Mouse (Mus musculus) hindbrain, embryonic 15.5 days (tissue): ENCODE measurements around the gene Fam136a. TPM values are rescaled to one million over a fixed set of nuclear protein-coding genes. Genes with fewer than 3 reads are reported as not detected.

ENCODE experiments used
- ATAC-seq: fragments of 200-750 bp; cut with Nextera tagmentation; 2 replicates; pipeline ENCODE4 v1.8.0; 2017; ENCODE audit warnings: low read depth, moderate number of reproducible peaks, moderate TSS enrichment; ENCODE audit not compliant: low FRiP score
- H3K27ac ChIP-seq: fragments of 300-500 bp; sonication (generic); replicated peaks from 2 replicates; pipeline ENCODE4 v1.5.1; 2015; ENCODE audit warnings: mild to moderate bottlenecking, inconsistent platforms
- H3K27me3 ChIP-seq: fragments of 300-500 bp; sonication (generic); 2 replicates; pipeline ENCODE4 v1.6.1; 2015; ENCODE audit warnings: control low read depth, inconsistent platforms
- H3K36me3 ChIP-seq: fragments of 300-500 bp; sonication (generic); 2 replicates; pipeline ENCODE4 v1.6.1; 2015; ENCODE audit warnings: control low read depth, inconsistent platforms
- H3K4me1 ChIP-seq: fragments of 300-500 bp; sonication (generic); replicated peaks from 2 replicates; pipeline ENCODE4 v1.6.1; 2015; ENCODE audit warnings: control low read depth, inconsistent platforms
- H3K4me2 ChIP-seq: fragments of 300-500 bp; sonication (generic); 2 replicates; pipeline ENCODE4 v1.6.1; 2015; ENCODE audit warnings: moderate library complexity, mild to moderate bottlenecking, inconsistent platforms
- H3K4me3 ChIP-seq: fragments of 300-500 bp; sonication (generic); 2 replicates; pipeline ENCODE4 v1.5.1; 2015; ENCODE audit warnings: mild to moderate bottlenecking, inconsistent platforms
- H3K9ac ChIP-seq: fragments of 300-500 bp; sonication (generic); 2 replicates; pipeline ENCODE4 v1.6.1; 2015; ENCODE audit warnings: inconsistent platforms
- H3K9me3 ChIP-seq: fragments of 300-500 bp; sonication (generic); 2 replicates; pipeline ENCODE4 v1.6.1; 2016; ENCODE audit warnings: control low read depth, inconsistent platforms
- WGBS: fragments of 180-500 bp; shearing (Covaris S2); methylation state at CpG from one replicate; pipeline ENCODE4 v1.1.7; 2015; 5-methylcytosine and 5-hydroxymethylcytosine counted together
- polyA plus RNA-seq: library from polyadenylated mRNA; unstranded; fragments of >200 nt; fragmentation: Nextera tagmentation; extraction: Ambion mirVana; gene quantifications from 2 replicates; pipeline ENCODE4 v1.2.1, GENCODE M21; 2015

Gene Fam136a
- polyA plus RNA-seq: 106 and 108 TPM in 2 replicates

DNA sequence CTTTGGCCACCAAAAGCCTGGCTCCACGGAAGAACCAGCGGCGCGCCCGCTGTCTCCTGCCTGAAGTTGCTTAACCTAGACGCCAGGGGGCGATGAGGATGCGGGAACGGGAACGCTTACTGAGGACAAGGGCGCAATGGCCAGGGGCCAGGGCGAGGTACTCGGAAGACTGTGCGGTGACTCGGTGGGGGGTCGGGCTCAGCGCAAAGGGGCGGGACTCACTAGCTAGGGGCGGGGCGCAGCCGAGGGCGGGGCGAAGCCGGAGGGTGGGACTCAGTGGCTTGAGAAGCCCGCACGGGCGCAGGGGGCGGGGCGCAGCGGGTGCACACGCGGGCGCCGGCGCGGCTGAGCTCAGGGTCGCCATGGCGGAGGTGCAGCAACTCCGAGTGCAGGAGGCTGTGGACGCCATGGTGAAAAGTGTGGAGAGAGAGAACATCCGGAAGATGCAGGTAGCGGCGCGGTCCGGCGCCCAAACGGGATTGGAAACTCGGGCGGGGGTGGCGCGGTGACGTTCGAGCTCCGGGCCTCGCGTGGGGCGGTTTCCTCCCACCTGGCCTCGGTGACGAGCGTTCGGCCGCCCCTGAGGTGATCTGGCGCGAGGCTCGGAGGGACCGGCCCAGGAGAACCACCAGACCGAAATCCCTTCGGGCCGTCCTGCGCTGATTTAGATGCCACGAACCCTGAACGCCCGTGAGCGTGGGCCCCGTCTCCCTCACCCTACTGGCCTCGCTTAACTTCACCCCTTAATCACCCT is at the start of gene Fam136a:
Gene Fam136a (plus strand): TSS at position 276 of the 754 bp plus-strand sequence.
- Histone ChIP-seq H3K27ac (peak within 1 kb of the TSS; percentile 86), H3K4me3 (peak within 1 kb of the TSS; percentile 53), H3K36me3 (0 out of 2 replicates have a peak, but pooled peaks cover 2% of the 10 kb centered on the region), H3K9me3 (no peaks in the 10 kb centered on the region), H3K9ac (peak within 1 kb of the TSS; percentile 55), H3K4me1 (peaks cover 25% of the 10 kb centered on the region), H3K27me3 (no peaks in the 10 kb centered on the region), H3K4me2 (peak within 1 kb of the TSS; percentile 96)
- WGBS: under 1% methylated on average over 73 of the region's 76 CpGs
- peak; percentile 94 for ATAC-seq

GRCm38 (mm10) chr6:86317066-86317465 is 48.4 kb upstream of the Fam136a start:
- 42% methylated on average over 1 of the region's 1 CpGs for WGBS
- Histone ChIP-seq H3K9me3 (no peaks in the 10 kb centered on the region), H3K27me3 (no peaks in the 10 kb centered on the region), H3K36me3 (no peaks in the 10 kb centered on the region), H3K27ac (no peak overlapping the region), H3K4me1 (no peaks in the 10 kb centered on the region), H3K4me3 (no peak overlapping the region), H3K4me2 (no peak overlapping the region), H3K9ac (no peak overlapping the region)
- no peak for ATAC-seq

DNA sequence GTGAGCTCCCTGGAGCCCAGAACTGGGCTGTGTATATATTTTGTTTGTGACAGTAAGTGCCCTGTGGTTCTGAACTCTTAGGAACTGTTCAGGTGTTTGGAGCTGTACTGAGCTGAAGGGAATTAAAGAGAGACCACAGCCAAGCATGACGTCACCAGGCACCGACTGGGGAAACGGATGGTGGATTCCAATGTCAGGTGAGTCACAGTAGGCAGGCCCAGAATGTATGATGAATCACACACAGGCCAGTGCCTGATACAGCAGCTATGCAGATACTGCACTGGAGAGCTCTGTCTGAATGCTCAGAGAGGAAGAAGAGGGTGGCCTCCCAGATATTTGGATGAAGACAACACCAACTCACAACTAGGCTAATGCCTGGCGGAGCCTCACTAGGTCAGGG is 46.6 kb upstream of the Fam136a start:
- Histone ChIP-seq H3K36me3 (no peaks in the 10 kb centered on the region), H3K27me3 (no peaks in the 10 kb centered on the region), H3K9me3 (no peaks in the 10 kb centered on the region), H3K4me3 (no peak overlapping the region), H3K27ac (no peak overlapping the region), H3K4me2 (no peak overlapping the region), H3K9ac (no peak overlapping the region), H3K4me1 (no peaks in the 10 kb centered on the region)
- 78% methylated on average over 4 of the region's 4 CpGs for WGBS
- ATAC-seq: no peak

GRCm38 (mm10) chr6:86322031-86322563 is 43.3 kb upstream of the Fam136a start:
- Histone ChIP-seq H3K36me3 (no peaks in the 10 kb centered on the region), H3K4me3 (no peak overlapping the region), H3K4me2 (no peak overlapping the region), H3K27me3 (no peaks in the 10 kb centered on the region), H3K27ac (no peak overlapping the region), H3K4me1 (no peaks in the 10 kb centered on the region), H3K9me3 (no peaks in the 10 kb centered on the region), H3K9ac (no peak overlapping the region)
- WGBS: 87% methylated on average over 5 of the region's 5 CpGs
- ATAC-seq: no peak

- Histone ChIP-seq H3K27ac (no peak overlapping the region), H3K4me1 (no peaks in the 10 kb centered on the region), H3K36me3 (no peaks in the 10 kb centered on the region), H3K9me3 (no peaks in the 10 kb centered on the region), H3K27me3 (no peaks in the 10 kb centered on the region), H3K4me2 (no peak overlapping the region), H3K9ac (no peak overlapping the region), H3K4me3 (no peak overlapping the region)
- no peak for ATAC-seq
- WGBS: 83% methylated on average over 9 of the region's 9 CpGs
Measured at GRCm38 (mm10) chr6:86322991-86323390, 42.5 kb upstream of the Fam136a start.

- no peak overlapping the region for H3K4me3 ChIP-seq
- H3K4me2 ChIP-seq: no peak overlapping the region
- no peak overlapping the region for H3K9ac ChIP-seq
- H3K27ac ChIP-seq: no peak overlapping the region
- H3K36me3 ChIP-seq: no peaks in the 10 kb centered on the region
- no peak for ATAC-seq
- WGBS: 71% methylated on average over 3 of the region's 3 CpGs
- no peaks in the 10 kb centered on the region for H3K4me1 ChIP-seq
- no peaks in the 10 kb centered on the region for H3K27me3 ChIP-seq
- no peaks in the 10 kb centered on the region for H3K9me3 ChIP-seq
Measured at GRCm38 (mm10) chr6:86324400-86324799, 41.0 kb upstream of the Fam136a start.

DNA sequence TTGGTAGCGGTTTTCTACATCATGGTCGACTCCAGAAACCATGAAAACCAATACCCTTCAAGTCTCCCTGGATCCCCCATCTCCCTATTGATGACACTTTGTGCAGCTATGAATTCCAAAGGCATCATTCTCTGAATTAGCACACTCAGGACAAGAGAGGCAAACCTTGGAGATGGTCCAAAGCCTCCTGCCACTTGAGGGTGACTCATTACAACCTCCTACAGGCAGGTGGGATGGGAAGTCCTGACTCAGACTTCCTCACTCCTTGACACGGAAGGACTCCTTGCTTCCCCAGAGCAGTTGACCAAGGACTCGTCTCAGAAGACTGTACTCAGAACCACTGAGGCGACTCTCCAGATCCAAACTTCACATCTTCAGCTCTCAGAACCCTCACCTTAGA is 39.8 kb upstream of the Fam136a start:
- Histone ChIP-seq H3K4me3 (no peak overlapping the region), H3K27me3 (no peaks in the 10 kb centered on the region), H3K9ac (no peak overlapping the region), H3K36me3 (no peaks in the 10 kb centered on the region), H3K4me2 (no peak overlapping the region), H3K4me1 (no peaks in the 10 kb centered on the region), H3K27ac (no peak overlapping the region), H3K9me3 (no peaks in the 10 kb centered on the region; the same call in 1 of the 2 replicates)
- 88% methylated on average over 5 of the region's 5 CpGs for WGBS
- ATAC-seq: no peak

DNA sequence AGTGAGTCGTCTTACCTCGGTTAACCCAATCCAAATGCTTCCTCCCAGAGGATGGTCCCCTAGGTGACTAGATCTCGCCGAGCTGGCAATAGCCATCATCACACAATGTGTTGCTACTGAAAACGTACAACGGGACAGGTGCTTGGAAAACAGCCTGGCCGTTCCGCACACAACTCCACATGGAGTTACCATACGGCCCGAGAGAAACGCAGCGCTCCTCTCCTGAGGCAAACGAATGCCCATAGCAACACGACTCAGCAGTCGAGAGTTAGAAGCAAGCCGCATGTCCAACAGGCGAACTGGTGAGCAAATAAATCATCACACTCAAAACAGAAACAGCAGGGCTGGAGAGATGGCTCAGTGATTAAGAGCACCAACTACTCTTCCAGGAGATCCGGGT is 38.6 kb upstream of the Fam136a start:
- Histone ChIP-seq H3K4me2 (no peak overlapping the region), H3K4me1 (no peaks in the 10 kb centered on the region), H3K9me3 (no peaks in the 10 kb centered on the region; the same call in 1 of the 2 replicates), H3K27me3 (no peaks in the 10 kb centered on the region), H3K27ac (no peak overlapping the region), H3K9ac (no peak overlapping the region), H3K36me3 (no peaks in the 10 kb centered on the region), H3K4me3 (no peak overlapping the region)
- WGBS: 91% methylated on average over 18 of the region's 18 CpGs
- ATAC-seq: no peak

DNA sequence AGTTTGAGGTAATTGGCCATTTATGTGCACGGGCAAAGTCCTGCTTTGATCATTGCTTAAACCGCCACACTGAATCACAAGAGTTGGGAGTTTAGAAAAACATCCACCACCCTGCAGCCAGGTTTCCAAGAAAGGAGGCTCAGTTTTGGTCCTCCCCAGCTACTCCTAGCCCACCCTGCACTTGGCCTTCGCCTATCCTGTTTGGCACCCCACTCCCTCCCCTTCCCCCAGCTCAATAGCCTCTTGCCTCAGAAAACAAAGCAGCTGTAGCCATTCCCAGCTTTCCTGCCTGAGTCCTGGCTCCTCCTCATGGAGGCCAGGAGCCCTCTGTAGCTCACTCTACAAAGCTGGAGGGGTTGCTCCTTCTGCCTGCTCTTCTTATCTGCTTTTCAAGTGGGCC is 37.1 kb upstream of the Fam136a start:
- no peak for ATAC-seq

DNA sequence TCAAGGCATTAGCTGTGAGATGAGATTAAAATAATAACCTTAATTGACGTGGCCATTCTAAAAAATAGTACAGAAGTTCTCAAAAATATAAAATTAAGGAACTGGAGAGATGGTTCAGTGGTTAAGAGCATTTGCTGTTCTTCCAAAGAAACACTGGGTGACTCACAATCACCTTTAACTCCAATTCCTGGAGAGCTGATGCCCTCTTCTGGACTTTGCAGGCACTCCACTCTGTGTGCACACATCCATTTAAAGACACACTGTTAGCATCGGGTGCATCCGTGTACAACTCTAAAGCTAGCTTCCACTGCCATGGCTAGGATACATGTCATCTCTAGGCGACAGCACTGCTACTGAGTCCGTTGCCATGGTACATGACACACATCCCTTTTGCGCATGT is 35.5 kb upstream of the Fam136a start:
- WGBS: 94% methylated on average over 6 of the region's 6 CpGs
- Histone ChIP-seq H3K27me3 (no peaks in the 10 kb centered on the region), H3K4me3 (no peak overlapping the region), H3K36me3 (no peaks in the 10 kb centered on the region), H3K9ac (no peak overlapping the region), H3K4me2 (no peak overlapping the region), H3K4me1 (no peaks in the 10 kb centered on the region), H3K27ac (no peak overlapping the region), H3K9me3 (no peaks in the 10 kb centered on the region; the same call in 1 of the 2 replicates)
- no peak for ATAC-seq

More for the DNA sequence above, 37.1 kb upstream of the Fam136a start:
- 64% methylated on average over 3 of the region's 3 CpGs for WGBS
- H3K4me2 ChIP-seq: no peak overlapping the region
- H3K4me3 ChIP-seq: no peak overlapping the region
- no peak overlapping the region for H3K9ac ChIP-seq
- no peaks in the 10 kb centered on the region for H3K36me3 ChIP-seq
- no peaks in the 10 kb centered on the region; the same call in 1 of the 2 replicates for H3K9me3 ChIP-seq
- H3K27ac ChIP-seq: no peak overlapping the region
- H3K4me1 ChIP-seq: no peaks in the 10 kb centered on the region
- no peaks in the 10 kb centered on the region for H3K27me3 ChIP-seq

- no peaks in the 10 kb centered on the region for H3K27me3 ChIP-seq
- no peak overlapping the region for H3K4me3 ChIP-seq
- no peaks in the 10 kb centered on the region for H3K9me3 ChIP-seq
- no peak overlapping the region for H3K9ac ChIP-seq
- WGBS: 80% methylated on average over 11 of the region's 11 CpGs
- no peaks in the 10 kb centered on the region for H3K4me1 ChIP-seq
- ATAC-seq: no peak
- no peak overlapping the region for H3K4me2 ChIP-seq
- H3K36me3 ChIP-seq: no peaks in the 10 kb centered on the region
- no peak overlapping the region for H3K27ac ChIP-seq
Measured at GRCm38 (mm10) chr6:86335121-86335849, 30.2 kb upstream of the Fam136a start.

GRCm38 (mm10) chr6:86335860-86336259 is 29.6 kb upstream of the Fam136a start:
- Histone ChIP-seq H3K4me1 (no peaks in the 10 kb centered on the region), H3K27ac (no peak overlapping the region)
- WGBS: 76% methylated on average over 5 of the region's 5 CpGs

More at GRCm38 (mm10) chr6:86335860-86336259, 29.6 kb upstream of the Fam136a start:
- Histone ChIP-seq H3K4me3 (no peak overlapping the region), H3K27me3 (no peaks in the 10 kb centered on the region), H3K9me3 (no peaks in the 10 kb centered on the region), H3K36me3 (no peaks in the 10 kb centered on the region), H3K4me2 (no peak overlapping the region), H3K9ac (no peak overlapping the region)
- no peak for ATAC-seq
